Mouse (Mus musculus): ENCODE measurements at regions not wholly inside any gene's neighbourhood (a gene's known extent, or its start where the extent isn't known, plus 50 kb on each side); places are given as distances from the start of the nearest gene placed in this dataset.
"Not testable (repeated sequence)": the region's sequence is repeated elsewhere in the genome, so short reads cannot be mapped to it uniquely, and the experiment has no call there.

DNA sequence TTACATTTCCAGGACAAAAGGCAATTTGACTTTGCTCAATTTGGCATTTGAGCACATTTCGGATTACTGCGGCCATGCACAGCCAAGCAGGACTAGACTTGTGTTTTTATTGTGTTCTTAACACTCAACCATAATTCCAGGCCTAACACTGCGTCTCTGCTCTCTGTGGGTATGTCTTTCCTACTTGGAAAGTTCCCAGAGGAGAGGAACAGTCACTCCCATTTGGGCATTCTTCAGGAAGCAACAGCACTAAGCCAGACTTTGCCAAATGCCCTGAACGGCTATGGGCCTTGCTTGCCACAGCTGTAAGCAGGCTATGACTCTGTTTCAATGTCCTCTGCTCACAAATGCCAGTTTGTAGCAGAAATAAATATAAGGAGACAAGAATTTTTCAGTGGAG, 56.5 kb upstream of the Pdk3 start:
- Histone ChIP-seq H3K4me3 (replicated peaks) (no peak overlapping the region), H3K4me1 (peaks cover 8% of the 10 kb centered on the region; the same call in 1 of the 2 replicates), H3K27me3 (replicated peaks) (peaks cover 15% of the 10 kb centered on the region), H3K36me3 (replicated peaks; ENCODE audit: low read length) (no peaks in the 10 kb centered on the region), H3K9me3 (no peaks in the 10 kb centered on the region)
- TF ChIP-seq GATA1 (IDR thresholded peaks at IDR 0.05; ENCODE audit: borderline replicate concordance, low read length) (no peak), FLI1 (IDR thresholded peaks at IDR 0.05; ENCODE audit: low read length) (no peak)

DNA sequence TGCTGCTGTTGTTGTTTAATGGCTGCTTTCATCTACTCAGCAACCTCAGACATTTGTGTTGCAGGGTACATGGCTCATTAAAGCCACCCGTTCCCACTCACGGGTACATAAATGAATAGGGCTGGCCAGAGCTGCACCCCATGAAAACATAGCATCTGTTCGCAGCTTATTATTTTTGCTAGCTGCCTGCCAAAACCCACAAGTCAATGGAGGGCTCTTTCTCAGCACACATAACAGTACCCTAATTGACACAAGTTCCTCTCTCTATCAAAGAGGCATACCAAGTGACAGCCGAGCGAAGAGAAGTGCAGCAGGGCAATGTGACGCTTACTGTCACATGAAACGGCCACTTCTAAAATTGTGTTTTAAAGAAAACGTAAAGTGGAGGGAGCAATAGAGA, 57.0 kb upstream of the Pdk3 start:
- peaks cover 15% of the 10 kb centered on the region for H3K27me3 ChIP-seq (replicated peaks)
- no peaks in the 10 kb centered on the region for H3K9me3 ChIP-seq
- TF ChIP-seq FLI1 (IDR thresholded peaks at IDR 0.05; ENCODE audit: low read length) (no peak), GATA1 (IDR thresholded peaks at IDR 0.05; ENCODE audit: borderline replicate concordance, low read length) (no peak)
- no peak overlapping the region for H3K4me3 ChIP-seq (replicated peaks)
- H3K4me1 ChIP-seq: peaks cover 8% of the 10 kb centered on the region; the same call in 1 of the 2 replicates
- H3K36me3 ChIP-seq (replicated peaks; ENCODE audit: low read length): no peaks in the 10 kb centered on the region

DNA sequence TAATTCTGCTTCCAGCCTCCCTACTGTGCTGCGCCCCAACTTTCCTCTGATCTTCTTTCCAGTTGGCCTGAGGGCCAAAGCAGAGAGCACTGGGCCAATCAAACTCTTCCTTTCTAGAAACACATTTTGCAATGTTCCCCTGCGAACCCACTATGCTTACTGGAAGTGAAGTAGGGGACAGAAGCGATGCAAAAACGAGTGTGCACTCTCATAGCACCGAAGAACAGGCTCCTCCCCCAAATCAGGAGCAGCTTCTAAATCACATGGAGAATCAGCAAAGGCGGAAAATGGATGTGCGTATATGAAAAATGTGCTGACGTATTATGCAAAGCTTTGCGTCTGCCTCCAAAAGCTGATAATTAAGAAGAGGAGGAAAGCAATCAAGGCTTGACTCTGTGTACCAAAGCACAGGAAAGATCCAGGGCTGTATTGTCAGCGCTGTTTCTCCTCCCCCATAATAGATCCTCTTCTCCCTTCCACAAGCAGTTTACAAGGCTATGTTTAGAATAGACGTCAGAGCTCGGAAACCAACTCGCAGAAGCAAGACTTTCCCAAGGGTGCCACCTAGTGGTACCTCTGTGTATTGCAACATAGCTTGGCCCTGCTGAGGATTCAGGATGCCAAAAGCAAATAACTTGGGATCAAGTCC, 57.5 kb upstream of the Pdk3 start:
- TF ChIP-seq FLI1 (IDR thresholded peaks at IDR 0.05; ENCODE audit: low read length) (no peak), GATA1 (IDR thresholded peaks at IDR 0.05; ENCODE audit: borderline replicate concordance, low read length) (no peak)
- Histone ChIP-seq H3K36me3 (replicated peaks; ENCODE audit: low read length) (no peaks in the 10 kb centered on the region), H3K9me3 (no peaks in the 10 kb centered on the region), H3K27me3 (replicated peaks) (peaks cover 15% of the 10 kb centered on the region), H3K4me1 (peaks cover 8% of the 10 kb centered on the region; the same call in 1 of the 2 replicates), H3K4me3 (replicated peaks) (peak overlapping the region; percentile 81)

DNA sequence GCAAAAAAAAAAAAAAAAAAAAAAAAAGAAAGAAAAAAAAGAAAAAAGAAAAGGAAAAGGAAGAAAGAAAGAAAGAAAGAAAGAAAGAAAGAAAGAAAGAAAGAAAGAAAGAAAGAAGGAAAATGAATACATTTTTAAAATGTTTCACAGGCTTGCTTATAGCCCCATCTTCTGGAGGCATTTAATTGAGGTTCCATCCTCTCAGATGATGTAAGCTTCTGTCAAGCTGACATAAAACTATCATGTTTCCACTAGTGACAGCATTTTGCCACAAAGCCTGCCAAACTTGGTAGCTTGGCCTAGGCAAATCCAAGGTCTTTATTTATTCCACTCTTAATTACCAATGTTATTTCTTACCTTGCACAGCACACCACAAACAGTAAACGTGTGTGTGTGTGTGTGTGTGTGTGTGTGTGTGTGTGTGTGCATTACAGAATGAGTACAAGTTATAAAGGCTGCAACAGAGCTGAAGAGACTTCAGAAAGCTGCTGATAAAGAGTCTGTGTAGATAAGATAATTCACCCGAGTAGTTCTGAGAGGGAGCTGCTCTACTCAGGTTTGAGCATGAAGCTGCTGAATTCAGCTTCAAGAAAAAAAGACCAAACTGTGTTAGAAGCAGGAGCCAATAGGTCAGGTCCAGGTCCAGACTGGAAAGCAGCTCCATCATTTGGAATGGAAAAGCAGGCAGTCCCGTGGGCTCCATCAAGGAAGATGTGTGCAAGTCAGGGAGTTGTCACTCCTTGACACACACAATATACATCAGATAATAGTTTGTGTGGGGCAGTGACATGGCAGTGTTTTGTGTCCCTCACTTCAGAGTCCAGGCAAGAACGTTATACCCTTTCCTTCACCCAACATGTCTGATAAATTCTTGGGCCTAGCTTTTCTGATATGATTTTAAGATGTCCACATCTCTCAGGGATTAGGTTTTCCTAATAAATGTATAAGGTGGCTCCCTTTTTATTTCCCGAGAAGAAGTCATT, 65.1 kb upstream of the Pdk3 start:
- Histone ChIP-seq H3K4me3 (replicated peaks) (no peak overlapping the region), H3K36me3 (replicated peaks; ENCODE audit: low read length) (no peaks in the 10 kb centered on the region), H3K27me3 (replicated peaks) (peaks cover 10% of the 10 kb centered on the region), H3K9me3 (no peaks in the 10 kb centered on the region), H3K4me1 (peaks cover 10% of the 10 kb centered on the region)
- TF ChIP-seq GATA1 (IDR thresholded peaks at IDR 0.05; ENCODE audit: borderline replicate concordance, low read length): no peak
- no peak for TF ChIP-seq FLI1 (IDR thresholded peaks at IDR 0.05; ENCODE audit: low read length)

DNA sequence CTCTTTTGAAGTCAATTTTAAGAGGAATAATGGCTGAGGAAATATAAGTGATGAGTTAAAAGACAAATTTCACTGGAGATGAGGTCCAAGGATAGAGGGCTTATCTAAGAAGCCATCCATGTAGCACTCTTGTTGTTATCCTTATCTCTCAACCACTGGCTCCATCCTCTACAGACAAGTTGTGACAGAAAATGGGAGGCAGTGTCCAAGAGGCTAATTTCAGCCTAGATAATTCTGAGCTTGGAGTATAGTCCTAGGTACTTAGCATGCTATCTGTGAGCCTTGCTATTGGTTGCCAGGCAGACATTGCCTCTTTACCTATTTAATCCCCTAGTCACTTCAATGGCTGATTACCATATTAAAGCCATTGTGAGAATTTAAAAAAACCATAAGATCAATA, 65.2 kb upstream of the AU015836 start:
- Histone ChIP-seq H3K27me3 (replicated peaks) (peaks cover 3% of the 10 kb centered on the region), H3K4me3 (replicated peaks) (no peak overlapping the region), H3K9me3 (no peaks in the 10 kb centered on the region), H3K36me3 (replicated peaks; ENCODE audit: low read length) (no peaks in the 10 kb centered on the region), H3K4me1 (peaks cover 25% of the 10 kb centered on the region)
- TF ChIP-seq GATA1 (IDR thresholded peaks at IDR 0.05; ENCODE audit: borderline replicate concordance, low read length): no peak
- TF ChIP-seq FLI1 (IDR thresholded peaks at IDR 0.05; ENCODE audit: low read length): no peak

DNA sequence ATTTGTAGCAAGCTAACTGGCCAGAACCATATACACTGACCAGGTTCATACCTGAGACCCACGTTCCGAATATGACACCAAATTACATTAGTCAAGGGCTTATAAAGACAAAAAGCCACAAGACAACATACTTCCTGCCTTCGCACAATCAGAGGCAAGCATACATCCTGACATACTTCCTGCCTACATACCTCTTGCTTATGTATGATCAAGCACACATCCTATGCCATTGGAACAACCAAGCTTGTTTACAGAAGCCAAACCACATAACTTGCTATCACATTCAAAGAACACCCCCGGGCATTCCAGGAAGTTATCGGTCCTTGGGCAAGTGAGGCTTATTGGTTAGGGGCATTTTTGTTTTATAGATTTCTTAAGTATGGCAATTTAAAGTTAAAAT, 62.9 kb upstream of the AU015836 start:
- H3K4me3 ChIP-seq (replicated peaks): no peak overlapping the region
- H3K9me3 ChIP-seq: no peaks in the 10 kb centered on the region
- peaks cover 45% of the 10 kb centered on the region for H3K4me1 ChIP-seq
- TF ChIP-seq GATA1 (IDR thresholded peaks at IDR 0.05; ENCODE audit: borderline replicate concordance, low read length) (peak; percentile 63; the same call in 1 of the 3 replicates), FLI1 (IDR thresholded peaks at IDR 0.05; ENCODE audit: low read length) (no peak)
- no peaks in the 10 kb centered on the region for H3K36me3 ChIP-seq (replicated peaks; ENCODE audit: low read length)
- peaks cover 1% of the 10 kb centered on the region for H3K27me3 ChIP-seq (replicated peaks)

DNA sequence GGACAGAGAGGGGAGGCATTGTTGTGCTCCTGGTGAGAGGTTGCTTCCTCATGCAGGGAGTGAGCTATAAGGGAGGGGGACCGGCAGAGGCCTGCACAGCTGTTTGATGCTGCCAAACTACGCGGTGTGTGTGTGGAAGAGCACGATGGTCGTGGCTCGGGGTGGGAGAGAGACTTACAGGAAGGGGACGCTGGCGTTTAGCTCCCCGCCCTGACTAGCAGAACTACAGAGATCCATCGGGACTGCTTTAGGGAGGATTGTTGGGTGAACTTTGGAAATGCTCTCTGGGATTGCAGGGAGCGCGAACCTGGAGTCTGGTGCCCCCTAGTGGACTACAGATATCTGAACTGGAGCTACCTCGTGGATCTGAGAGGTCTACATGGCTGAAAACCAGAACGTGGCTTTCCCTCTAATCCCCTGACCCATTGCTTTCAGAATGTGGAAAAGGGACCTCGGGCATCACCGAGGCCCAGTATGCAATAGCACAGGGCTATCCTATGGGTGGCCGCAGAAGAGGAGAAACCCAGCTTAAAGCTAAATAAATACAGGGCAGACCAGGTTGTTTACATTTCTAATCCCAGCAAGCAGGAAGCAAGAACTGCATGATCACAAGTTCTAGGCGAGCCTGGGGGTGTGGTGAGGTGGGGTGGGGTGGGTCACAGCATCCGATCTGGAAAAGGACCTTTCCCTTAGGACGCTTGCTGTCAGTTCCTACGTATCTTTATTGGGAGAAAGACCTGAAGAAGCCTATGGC, 57.2 kb upstream of the AU015836 start:
- H3K27me3 ChIP-seq (replicated peaks): peaks cover 10% of the 10 kb centered on the region
- peak overlapping the region; percentile 88 for H3K4me3 ChIP-seq (replicated peaks)
- H3K9me3 ChIP-seq: no peaks in the 10 kb centered on the region
- H3K36me3 ChIP-seq (replicated peaks; ENCODE audit: low read length): no peaks in the 10 kb centered on the region
- TF ChIP-seq GATA1 (IDR thresholded peaks at IDR 0.05; ENCODE audit: borderline replicate concordance, low read length): no peak
- TF ChIP-seq FLI1 (IDR thresholded peaks at IDR 0.05; ENCODE audit: low read length): no peak
- H3K4me1 ChIP-seq: peaks cover 46% of the 10 kb centered on the region

DNA sequence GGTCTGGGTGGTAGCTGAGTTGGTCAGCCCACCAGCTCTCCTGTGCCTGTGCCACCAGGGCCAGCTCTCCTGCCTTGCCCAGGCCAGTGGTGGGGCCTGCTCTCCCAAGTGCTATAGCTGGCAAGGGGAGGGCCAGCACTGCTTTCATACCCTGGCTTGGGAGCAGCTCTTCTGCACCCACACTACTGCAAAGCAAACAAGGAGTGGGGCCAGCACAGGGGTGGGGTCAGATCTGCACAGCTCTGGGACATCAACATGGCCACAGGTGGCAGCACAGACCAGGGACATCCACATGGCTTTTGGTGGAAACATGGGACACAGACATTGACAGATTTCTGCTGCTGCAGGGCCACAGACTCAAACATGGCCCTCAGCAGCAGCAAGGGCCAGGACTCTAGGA, 52.9 kb upstream of the AU015836 start:
- Histone ChIP-seq H3K36me3 (replicated peaks; ENCODE audit: low read length) (no peaks in the 10 kb centered on the region), H3K9me3 (peaks cover 8% of the 10 kb centered on the region), H3K4me3 (replicated peaks) (no peak overlapping the region), H3K27me3 (replicated peaks) (peaks cover 25% of the 10 kb centered on the region), H3K4me1 (peaks cover 27% of the 10 kb centered on the region)
- no peak for TF ChIP-seq GATA1 (IDR thresholded peaks at IDR 0.05; ENCODE audit: borderline replicate concordance, low read length)
- TF ChIP-seq FLI1 (IDR thresholded peaks at IDR 0.05; ENCODE audit: low read length): no peak

DNA sequence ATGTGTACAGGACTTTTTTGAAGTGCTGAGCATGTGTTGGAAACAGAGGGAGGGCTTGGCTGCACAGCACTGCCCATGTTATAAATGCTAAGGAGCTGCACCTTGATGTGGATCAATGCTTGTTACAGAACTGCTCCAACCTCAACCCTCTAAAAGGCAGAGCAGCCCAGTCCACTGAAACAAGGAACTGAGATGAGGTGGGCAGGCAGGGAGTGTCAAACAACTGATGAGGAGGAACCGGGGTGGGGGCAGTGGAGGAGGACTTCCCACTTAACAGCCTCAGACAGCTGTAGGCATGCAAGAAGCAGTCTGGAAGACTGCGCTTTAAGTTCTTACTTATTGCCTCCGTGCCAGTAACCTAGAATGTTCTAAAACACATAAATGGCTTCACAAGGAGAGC, 51.1 kb upstream of the AU015836 start:
- H3K27me3 ChIP-seq (replicated peaks): peaks cover 24% of the 10 kb centered on the region
- H3K36me3 ChIP-seq (replicated peaks; ENCODE audit: low read length); H3K4me3 ChIP-seq (replicated peaks): not testable (repeated sequence)
- peaks cover 19% of the 10 kb centered on the region for H3K4me1 ChIP-seq
- peaks cover 14% of the 10 kb centered on the region for H3K9me3 ChIP-seq
